Mouse (Mus musculus) kidney, adult 2 months (tissue): Measurements from ENCODE around the gene Tbc1d19. TPM values are rescaled to one million over a fixed set of nuclear protein-coding genes. Genes with fewer than 3 reads are reported as not detected.

Source experiments
- DNase-seq: peaks from one replicate; pipeline ENCODE4 v3.0.0; 2021
- H3K27ac ChIP-seq: fragments of 200-500 bp; 2 replicates; pipeline ENCODE4 v1.5.1; 2012; ENCODE audit warnings: low read depth, low read length, control low read depth, inconsistent platforms; ENCODE audit not compliant: insufficient read depth
- H3K27me3 ChIP-seq: fragments of 200-500 bp; replicated peaks from 2 replicates; pipeline ENCODE4 v1.6.1; 2012; ENCODE audit warnings: mild to moderate bottlenecking, moderate library complexity, low read length, inconsistent platforms; ENCODE audit not compliant: control insufficient read depth, insufficient read depth
- H3K36me3 ChIP-seq: fragments of 200-500 bp; 2 replicates; pipeline ENCODE4 v1.6.1; 2012; ENCODE audit warnings: mild to moderate bottlenecking, moderate library complexity, low read length, inconsistent platforms; ENCODE audit not compliant: control insufficient read depth, insufficient read depth
- H3K4me1 ChIP-seq: fragments of 200-500 bp; 2 replicates; pipeline ENCODE4 v1.6.1; 2011; ENCODE audit warnings: low read length; ENCODE audit not compliant: control insufficient read depth, insufficient read depth
- H3K4me3 ChIP-seq: fragments of 200-500 bp; 2 replicates; pipeline ENCODE4 v1.5.1; 2011; ENCODE audit warnings: mild to moderate bottlenecking, low read depth, low read length, control low read depth; ENCODE audit not compliant: insufficient read depth
- CTCF ChIP-seq: fragments of 200-500 bp; conservative IDR thresholded peaks from 2 replicates; pipeline ENCODE4 v1.5.1; 2011; ENCODE audit warnings: low read depth, mild to moderate bottlenecking, control low read depth, low read length, moderate library complexity, mixed read lengths; ENCODE audit not compliant: insufficient read depth, insufficient read length
- POLR2A ChIP-seq: fragments of 200-500 bp; IDR thresholded peaks from one replicate; pipeline ENCODE4 v1.6.1; 2011; ENCODE audit warnings: low read depth, low read length, control low read depth
- WGBS: fragments of 180-500 bp; shearing (Covaris S2); methylation state at CpG from one replicate; pipeline ENCODE4 v1.1.7; 2018; 5-methylcytosine and 5-hydroxymethylcytosine counted together
- polyA plus RNA-seq: library from polyadenylated mRNA; depleted of rRNA; stranded (reverse); fragments of >200 nt; gene quantifications from 2 replicates; pipeline ENCODE4 v1.2.3, GENCODE M21; 2012

The Tbc1d19 gene
- polyA plus RNA-seq, 1 experiment, result 18.5 TPM

- TF ChIP-seq POLR2A (no peak), CTCF (no peak)
- H3K27ac ChIP-seq, result no peak overlapping the region
- DNase-seq, result no peak
- no peaks in the 10 kb centered on the region for H3K36me3 ChIP-seq
- H3K27me3 ChIP-seq, result no peaks in the 10 kb centered on the region
- 55% methylated on average over 7 of the region's 7 CpGs for WGBS
- no peaks in the 10 kb centered on the region for H3K4me1 ChIP-seq
- no peak overlapping the region for H3K4me3 ChIP-seq
Observed at GRCm38 (mm10) chr5:53825886-53826285, 16.5 kb downstream of the Tbc1d19 start.

DNA sequence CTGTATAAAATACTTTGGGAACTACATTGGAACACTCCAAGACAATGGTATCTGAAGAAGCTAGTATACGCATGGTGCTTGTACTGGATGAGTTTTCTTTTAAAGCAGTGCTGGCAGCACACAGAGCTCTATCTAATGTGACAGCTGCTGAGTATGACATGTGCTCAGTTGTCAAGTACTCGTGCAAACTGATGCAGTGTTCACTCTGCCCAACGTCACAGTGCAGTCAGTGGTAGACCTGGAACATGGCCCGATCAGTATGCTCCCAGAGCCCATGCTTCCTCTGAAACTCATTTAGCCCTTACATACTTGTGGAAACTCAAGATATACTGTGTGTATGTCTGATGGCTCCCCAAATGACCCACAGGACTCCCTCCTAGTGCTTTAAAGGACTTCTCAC lies 25.1 kb downstream of the Tbc1d19 start:
- no peak overlapping the region for H3K4me3 ChIP-seq
- no peak for DNase-seq
- no peaks in the 10 kb centered on the region for H3K4me1 ChIP-seq
- H3K27ac ChIP-seq, result no peak overlapping the region
- TF ChIP-seq POLR2A (no peak), CTCF (no peak)
- H3K27me3 ChIP-seq, result no peaks in the 10 kb centered on the region
- 98% methylated on average over 4 of the region's 4 CpGs for WGBS
- H3K36me3 ChIP-seq, result no peaks in the 10 kb centered on the region; the same call in 1 of the 2 replicates

- DNase-seq, result no peak
- Histone ChIP-seq H3K4me1 (no peaks in the 10 kb centered on the region), H3K36me3 (no peaks in the 10 kb centered on the region; the same call in 1 of the 2 replicates), H3K27ac (no peak overlapping the region), H3K4me3 (no peak overlapping the region), H3K27me3 (no peaks in the 10 kb centered on the region)
- 85% methylated on average over 5 of the region's 5 CpGs for WGBS
- no peak for TF ChIP-seq POLR2A
- TF ChIP-seq CTCF, result no peak
Observed at GRCm38 (mm10) chr5:53841256-53841655, 31.9 kb downstream of the Tbc1d19 start.

- H3K27ac ChIP-seq, result no peak overlapping the region
- H3K36me3 ChIP-seq, result peaks cover 2% of the 10 kb centered on the region
- H3K4me3 ChIP-seq, result no peak overlapping the region
- H3K4me1 ChIP-seq, result no peaks in the 10 kb centered on the region
- no peak for TF ChIP-seq POLR2A
- no peak for TF ChIP-seq CTCF
- no peaks in the 10 kb centered on the region for H3K27me3 ChIP-seq
- DNase-seq, result no peak
- WGBS, result 53% methylated on average over 2 of the region's 2 CpGs
Observed at GRCm38 (mm10) chr5:53848294-53848942, 39.0 kb downstream of the Tbc1d19 start.

DNA sequence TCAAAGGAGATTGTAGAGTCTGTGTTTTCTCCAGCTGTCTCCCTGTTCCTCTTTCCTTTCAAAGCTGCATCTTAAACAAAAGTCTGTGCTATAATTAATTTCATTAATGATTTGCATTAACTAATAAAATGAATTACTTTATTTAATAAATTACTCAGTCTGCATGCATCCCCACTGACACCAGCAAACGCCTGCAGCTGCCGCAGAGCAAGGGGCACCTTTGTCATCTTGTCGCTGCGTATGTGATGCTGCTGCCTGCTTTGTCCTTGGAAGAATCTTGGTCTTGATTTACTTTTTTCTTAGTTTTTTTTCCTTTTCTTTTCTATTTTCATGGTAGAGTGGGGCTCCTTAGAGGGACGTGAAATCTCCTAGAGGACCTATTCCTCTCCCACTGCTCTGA lies 43.2 kb downstream of the Tbc1d19 start:
- no peaks in the 10 kb centered on the region for H3K4me1 ChIP-seq
- WGBS, result 91% methylated on average over 5 of the region's 5 CpGs
- no peak overlapping the region for H3K27ac ChIP-seq
- DNase-seq, result no peak
- peaks cover 4% of the 10 kb centered on the region for H3K36me3 ChIP-seq
- H3K4me3 ChIP-seq, result no peak overlapping the region
- no peak for TF ChIP-seq POLR2A
- no peak for TF ChIP-seq CTCF
- no peaks in the 10 kb centered on the region for H3K27me3 ChIP-seq

- WGBS, result 92% methylated on average over 6 of the region's 6 CpGs
- H3K4me3 ChIP-seq, result no peak overlapping the region
- no peak for DNase-seq
Observed at GRCm38 (mm10) chr5:53854561-53854960, 45.2 kb downstream of the Tbc1d19 start.

DNA sequence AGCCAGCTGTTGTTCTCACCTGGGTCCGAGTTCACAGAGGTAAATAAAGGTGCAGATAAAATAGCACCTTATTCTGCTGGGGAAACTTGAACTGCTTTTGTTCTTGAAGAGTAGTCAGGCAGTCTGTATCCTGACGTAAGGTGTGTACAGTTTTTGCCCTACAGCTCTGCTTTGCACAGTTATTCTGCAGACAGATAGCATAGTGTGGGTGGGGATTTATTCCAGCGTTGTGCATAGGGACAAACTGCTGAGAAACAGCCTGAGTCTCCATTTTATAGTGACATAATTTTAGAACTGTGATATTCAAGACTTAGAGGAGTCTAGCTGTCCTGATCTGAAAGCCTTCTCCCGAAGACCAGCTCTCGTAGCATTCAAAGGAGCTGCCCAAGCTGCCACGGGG lies 46.6 kb downstream of the Tbc1d19 start:
- Histone ChIP-seq H3K27me3 (no peaks in the 10 kb centered on the region), H3K4me1 (no peaks in the 10 kb centered on the region), H3K36me3 (peaks cover 7% of the 10 kb centered on the region), H3K27ac (no peak overlapping the region), H3K4me3 (no peak overlapping the region)
- TF ChIP-seq CTCF (no peak), POLR2A (no peak)
- 92% methylated on average over 6 of the region's 6 CpGs for WGBS
- no peak for DNase-seq

More at GRCm38 (mm10) chr5:53854561-53854960, 45.2 kb downstream of the Tbc1d19 start:
- no peaks in the 10 kb centered on the region for H3K27me3 ChIP-seq
- H3K4me1 ChIP-seq, result no peaks in the 10 kb centered on the region
- H3K36me3 ChIP-seq, result peaks cover 6% of the 10 kb centered on the region
- TF ChIP-seq POLR2A (no peak), CTCF (no peak)
- no peak overlapping the region for H3K27ac ChIP-seq

DNA sequence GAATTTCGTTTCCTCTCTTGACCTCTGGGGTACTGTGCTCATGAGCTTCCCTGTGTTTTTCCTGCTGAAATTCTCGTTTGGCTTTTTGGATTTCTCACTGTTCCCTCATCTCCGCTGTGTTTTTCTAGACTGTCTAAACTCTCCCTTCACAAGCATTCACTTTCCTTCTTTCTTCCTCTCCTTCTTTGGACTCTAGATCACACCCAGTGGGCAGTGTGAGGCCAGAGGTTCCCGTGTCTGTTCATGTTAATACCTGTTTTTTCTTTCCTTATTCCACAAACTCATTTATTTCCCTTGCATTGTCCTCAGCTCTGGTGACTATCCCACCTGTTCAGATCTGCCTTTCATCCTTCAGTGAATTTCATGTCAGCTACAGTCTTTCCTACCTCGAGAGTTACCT lies 55.7 kb downstream of the Tbc1d19 start:
- Histone ChIP-seq H3K4me1 (no peaks in the 10 kb centered on the region), H3K27ac (no peak overlapping the region), H3K27me3 (no peaks in the 10 kb centered on the region), H3K36me3 (0 out of 2 replicates have a peak, but pooled peaks cover 1% of the 10 kb centered on the region), H3K4me3 (no peak overlapping the region)
- WGBS, result 74% methylated on average over 5 of the region's 5 CpGs
- DNase-seq, result no peak
- TF ChIP-seq CTCF (no peak), POLR2A (no peak)
